Mouse (Mus musculus): ENCODE data around the gene Pnkd.

- TF ChIP-seq FOSL1 (IDR thresholded peaks at IDR 0.05; ENCODE audit: insufficient read depth, low read length, poor library complexity, severe bottlenecking) (no peak), CTCF (IDR thresholded peaks at IDR 0.05; ENCODE audit: control insufficient read depth, insufficient read depth, insufficient read length) (no peak), USF1 (IDR thresholded peaks at IDR 0.05; ENCODE audit: low read depth) (no peak), CEBPB (IDR thresholded peaks at IDR 0.05; ENCODE audit: low read depth) (no peak)
These were observed 99.8 kb downstream of the Pnkd start for GRCm38 (mm10) chr1:74384525-74384924.

All from C2C12 (cell line).